Mouse (Mus musculus): Measurements from ENCODE around the gene A830031A19Rik.

- TF ChIP-seq CTCF (IDR thresholded peaks at IDR 0.05; ENCODE audit: low read depth, low read length), result no peak
- no peak for TF ChIP-seq POLR2A (IDR thresholded peaks at IDR 0.05; ENCODE audit: insufficient read depth, low read length)
- no peak for TF ChIP-seq EP300 (IDR thresholded peaks at IDR 0.05; ENCODE audit: insufficient read depth, low read depth, low read length)
Observed at GRCm38 (mm10) chr11:24016049-24016448, 58.8 kb downstream of the A830031A19Rik start.

Measured in ES-Bruce4 (cell line).